Mouse (Mus musculus) heart, embryonic 13.5 days (tissue): ENCODE measurements around the gene Pth1r. TPM values are rescaled to one million over a fixed set of nuclear protein-coding genes. Genes with fewer than 3 reads are reported as not detected.
"Not testable (repeated sequence)": the region's sequence is repeated elsewhere in the genome, so short reads cannot be mapped to it uniquely, and the experiment has no call there.

Experiments
- ATAC-seq: fragments of 200-750 bp; cut with Nextera tagmentation; 2 replicates; pipeline ENCODE4 v1.8.0; 2017; ENCODE audit warnings: moderate TSS enrichment; ENCODE audit not compliant: insufficient number of reproducible peaks, low FRiP score, low TSS enrichment; ENCODE audit errors: extremely low read depth
- H3K27ac ChIP-seq: fragments of 300-500 bp; sonication (generic); replicated peaks from 2 replicates; pipeline ENCODE4 v1.5.1; 2015; ENCODE audit warnings: moderate library complexity, mild to moderate bottlenecking, inconsistent platforms
- H3K27me3 ChIP-seq: fragments of 300-500 bp; sonication (generic); replicated peaks from 2 replicates; pipeline ENCODE4 v1.6.1; 2015; ENCODE audit warnings: mild to moderate bottlenecking, inconsistent platforms
- H3K36me3 ChIP-seq: fragments of 300-500 bp; sonication (generic); 2 replicates; pipeline ENCODE4 v1.6.1; 2015; ENCODE audit warnings: mild to moderate bottlenecking, inconsistent platforms
- H3K4me1 ChIP-seq: fragments of 300-500 bp; sonication (generic); 2 replicates; pipeline ENCODE4 v1.6.1; 2015; ENCODE audit warnings: inconsistent platforms
- H3K4me2 ChIP-seq: fragments of 300-500 bp; sonication (generic); 2 replicates; pipeline ENCODE4 v1.6.1; 2015; ENCODE audit warnings: inconsistent platforms, mild to moderate bottlenecking, moderate library complexity
- H3K4me3 ChIP-seq: fragments of 300-500 bp; sonication (generic); 2 replicates; pipeline ENCODE4 v1.5.1; 2015; ENCODE audit warnings: moderate library complexity, mild to moderate bottlenecking, inconsistent platforms
- H3K9ac ChIP-seq: fragments of 300-500 bp; sonication (generic); 2 replicates; pipeline ENCODE4 v1.6.1; 2015; ENCODE audit warnings: inconsistent platforms, mild to moderate bottlenecking, moderate library complexity
- H3K9me3 ChIP-seq: fragments of 300-500 bp; sonication (generic); 2 replicates; pipeline ENCODE4 v1.6.1; 2016; ENCODE audit warnings: inconsistent platforms
- WGBS: fragments of 180-500 bp; shearing (Covaris S2); methylation state at CpG from one replicate; pipeline ENCODE4 v1.1.7; 2015; ENCODE audit warnings: mixed read lengths; 5-methylcytosine and 5-hydroxymethylcytosine counted together
- polyA plus RNA-seq: library from polyadenylated mRNA; unstranded; fragments of >200 nt; fragmentation: Nextera tagmentation; extraction: Ambion mirVana; gene quantifications from 2 replicates; pipeline ENCODE4 v1.2.1, GENCODE M21; 2015

The Pth1r gene
- polyA plus RNA-seq, 1 experiment from 2014 or later, result 31.2 TPM

GRCm38 (mm10) chr9:110695165-110695755 lies 51.7 kb downstream of the Pth1r start:
- Histone ChIP-seq H3K4me3 (no peak overlapping the region), H3K9ac (no peak overlapping the region; the same call in 1 of the 2 replicates), H3K4me1 (peaks cover 22% of the 10 kb centered on the region), H3K36me3 (peaks cover 32% of the 10 kb centered on the region), H3K9me3 (no peaks in the 10 kb centered on the region), H3K27ac (no peak overlapping the region; the same call in 1 of the 2 replicates), H3K27me3 (no peaks in the 10 kb centered on the region), H3K4me2 (no peak overlapping the region)
- 69% methylated on average over 4 of the region's 4 CpGs for WGBS
- no peak for ATAC-seq

- Histone ChIP-seq H3K36me3 (peaks cover 12% of the 10 kb centered on the region), H3K27me3 (no peaks in the 10 kb centered on the region), H3K27ac (no peak overlapping the region), H3K4me1 (peaks cover 35% of the 10 kb centered on the region), H3K9ac (no peak overlapping the region), H3K4me2 (no peak overlapping the region), H3K4me3 (no peak overlapping the region), H3K9me3 (no peaks in the 10 kb centered on the region)
- WGBS, result 87% methylated on average over 8 of the region's 8 CpGs
- no peak for ATAC-seq
Observed at GRCm38 (mm10) chr9:110689261-110689779, 57.6 kb downstream of the Pth1r start.

DNA sequence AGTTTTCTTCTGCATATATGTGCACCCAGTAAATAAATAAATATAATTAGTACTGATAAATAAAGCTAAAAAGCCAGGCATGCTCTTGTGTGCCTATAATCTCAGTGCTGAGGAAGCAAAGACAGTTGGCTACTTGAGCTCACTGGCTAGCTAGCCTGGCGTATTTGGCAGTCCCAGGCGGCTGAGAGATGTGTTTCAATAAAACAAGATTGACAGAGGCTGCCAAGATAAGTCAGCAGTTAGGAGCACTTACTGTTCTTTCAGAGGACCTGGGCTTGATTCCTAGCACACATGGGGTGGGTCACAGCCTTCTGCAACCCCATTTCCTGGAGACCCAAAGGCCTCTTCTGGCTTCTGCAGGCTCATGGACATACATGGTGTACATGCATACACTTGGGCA lies 59.1 kb downstream of the Pth1r start:
- 85% methylated on average over 2 of the region's 2 CpGs for WGBS
- Histone ChIP-seq H3K9ac (no peak overlapping the region), H3K4me3 (no peak overlapping the region), H3K4me2 (no peak overlapping the region), H3K36me3 (peaks cover 2% of the 10 kb centered on the region; the same call in 1 of the 2 replicates), H3K27ac (no peak overlapping the region), H3K9me3 (no peaks in the 10 kb centered on the region), H3K27me3 (no peaks in the 10 kb centered on the region), H3K4me1 (peaks cover 50% of the 10 kb centered on the region)
- ATAC-seq, result no peak

DNA sequence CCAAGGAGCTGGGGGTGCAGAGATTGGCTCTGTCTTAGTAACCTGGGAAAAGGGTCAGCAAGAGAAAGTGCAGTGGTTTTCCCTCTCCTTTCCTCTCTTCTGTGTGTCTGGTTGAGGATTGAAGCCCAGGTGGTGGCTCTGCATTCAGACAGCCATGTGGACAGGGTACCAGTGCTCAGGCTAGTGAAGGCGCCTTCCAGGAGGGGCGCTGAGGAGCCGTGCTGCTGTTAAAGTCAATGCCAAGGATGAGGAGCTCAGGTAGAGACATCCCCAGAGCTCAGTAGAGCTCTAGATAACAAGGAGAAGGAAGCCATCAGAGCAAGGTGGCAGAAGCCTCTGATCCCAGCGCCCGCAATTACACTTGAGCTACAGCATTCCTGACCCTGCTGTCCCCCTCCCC lies 59.9 kb downstream of the Pth1r start:
- no peaks in the 10 kb centered on the region for H3K36me3 ChIP-seq
- no peak for ATAC-seq
- 66% methylated on average over 5 of the region's 5 CpGs for WGBS
- H3K9ac ChIP-seq, result no peak overlapping the region
- H3K4me3 ChIP-seq, result no peak overlapping the region
- no peaks in the 10 kb centered on the region for H3K27me3 ChIP-seq
- H3K9me3 ChIP-seq, result no peaks in the 10 kb centered on the region
- no peak overlapping the region for H3K4me2 ChIP-seq
- peaks cover 57% of the 10 kb centered on the region for H3K4me1 ChIP-seq
- no peak overlapping the region for H3K27ac ChIP-seq

DNA sequence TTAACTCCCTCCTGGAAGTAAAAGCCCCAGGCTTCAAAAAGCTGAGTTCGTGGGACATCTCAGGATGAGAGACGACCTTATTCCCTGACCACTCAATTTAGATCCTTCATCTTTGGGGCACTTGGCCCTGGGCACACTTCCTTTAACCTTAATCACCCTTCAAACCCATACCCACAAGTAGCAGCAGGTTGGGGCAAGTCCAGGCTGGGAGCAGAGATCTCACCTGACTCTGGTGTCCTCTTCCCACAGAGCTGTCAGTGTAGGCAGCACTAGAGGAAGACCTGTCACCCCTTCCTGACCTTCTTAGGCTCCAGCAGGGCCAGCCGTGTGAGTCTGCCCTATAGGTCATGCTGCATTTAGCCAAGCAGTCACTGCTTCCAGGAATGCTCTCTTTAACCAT lies 60.5 kb downstream of the Pth1r start:
- no peaks in the 10 kb centered on the region for H3K36me3 ChIP-seq
- H3K4me2 ChIP-seq, result no peak overlapping the region
- H3K4me3 ChIP-seq, result no peak overlapping the region
- no peaks in the 10 kb centered on the region for H3K27me3 ChIP-seq
- H3K9ac ChIP-seq, result no peak overlapping the region
- no peaks in the 10 kb centered on the region for H3K9me3 ChIP-seq
- 61% methylated on average over 3 of the region's 3 CpGs for WGBS
- peaks cover 62% of the 10 kb centered on the region for H3K4me1 ChIP-seq
- no peak overlapping the region; the same call in 1 of the 2 replicates for H3K27ac ChIP-seq
- no peak for ATAC-seq

GRCm38 (mm10) chr9:110685591-110685990 lies 61.4 kb downstream of the Pth1r start:
- Histone ChIP-seq H3K27ac (peak overlapping the region; percentile 98), H3K36me3 (peaks cover 5% of the 10 kb centered on the region; the same call in 1 of the 2 replicates), H3K4me1 (peaks cover 68% of the 10 kb centered on the region), H3K27me3 (no peaks in the 10 kb centered on the region), H3K9me3 (no peaks in the 10 kb centered on the region), H3K4me3 (no peak overlapping the region), H3K9ac (peak overlapping the region; percentile 70), H3K4me2 (no peak overlapping the region)
- 70% methylated on average over 5 of the region's 5 CpGs for WGBS
- ATAC-seq, result no peak

DNA sequence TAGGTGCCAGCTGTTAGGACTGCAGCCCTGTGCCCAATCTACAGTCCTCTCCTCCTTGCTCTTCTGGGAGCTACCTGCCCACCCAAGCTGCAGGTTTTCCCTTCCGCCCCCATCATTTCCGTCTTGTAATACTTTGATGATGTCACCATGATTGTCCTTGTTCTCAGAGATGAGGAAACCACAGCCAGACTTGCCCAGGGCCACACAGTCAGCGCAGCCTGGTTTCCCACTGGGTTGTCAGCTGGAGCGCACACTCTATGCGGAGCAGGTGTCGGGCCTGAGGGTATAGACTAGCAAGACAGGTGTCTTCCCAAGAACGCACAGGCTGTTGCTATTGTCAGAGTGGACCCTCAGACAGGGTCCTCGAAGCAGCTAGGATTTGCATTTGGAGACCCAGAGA lies 61.8 kb downstream of the Pth1r start:
- Histone ChIP-seq H3K4me3 (no peak overlapping the region), H3K36me3 (peaks cover 5% of the 10 kb centered on the region; the same call in 1 of the 2 replicates), H3K4me2 (0 out of 2 replicates have a peak overlapping the region, but pooled peaks have one; percentile 63), H3K9me3 (no peaks in the 10 kb centered on the region), H3K27ac (peak overlapping the region; percentile 98), H3K4me1 (peaks cover 68% of the 10 kb centered on the region), H3K9ac (peak overlapping the region; percentile 70), H3K27me3 (no peaks in the 10 kb centered on the region)
- 86% methylated on average over 8 of the region's 8 CpGs for WGBS
- ATAC-seq, result no peak

DNA sequence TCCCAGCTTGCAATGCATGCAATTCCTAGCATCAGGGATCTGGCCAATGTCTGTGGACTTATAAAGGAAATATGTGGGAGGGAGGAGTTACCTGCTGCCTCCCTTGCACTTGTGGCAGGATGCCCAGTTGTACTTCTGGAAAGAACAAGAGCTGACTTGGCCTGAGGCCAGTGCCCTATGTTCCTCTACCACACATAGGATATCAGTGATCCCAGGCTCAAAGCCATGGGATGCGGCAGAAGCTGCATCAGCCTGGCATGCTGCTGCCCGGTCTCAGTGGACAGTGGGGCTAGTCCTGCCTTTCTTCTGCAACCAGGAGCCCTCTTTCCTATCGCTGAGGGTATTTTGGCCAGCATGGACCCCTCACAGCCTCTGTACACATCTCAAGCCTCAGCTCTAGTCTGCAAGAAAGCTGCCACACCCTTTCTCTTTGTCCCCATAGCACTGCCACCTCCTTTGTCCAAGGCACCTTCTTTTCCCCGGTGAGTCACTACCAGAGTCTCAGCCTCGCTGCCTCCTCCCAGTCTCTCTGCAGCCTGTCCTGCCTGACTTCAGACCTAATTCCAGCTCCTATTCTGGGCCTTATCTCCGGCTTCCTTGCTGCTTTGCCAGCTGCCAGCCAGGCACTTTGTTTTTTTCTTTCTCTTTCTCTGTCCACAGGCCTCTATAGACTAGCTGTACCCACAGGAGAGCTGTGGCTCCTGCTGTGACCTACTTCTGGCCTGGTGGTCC lies 62.7 kb downstream of the Pth1r start:
- Histone ChIP-seq H3K9ac (peak overlapping the region; percentile 70), H3K27me3 (no peaks in the 10 kb centered on the region), H3K36me3 (peaks cover 5% of the 10 kb centered on the region; the same call in 1 of the 2 replicates), H3K27ac (peak overlapping the region; percentile 98), H3K4me3 (peak overlapping the region; percentile 24), H3K4me2 (peak overlapping the region; percentile 63), H3K4me1 (peaks cover 71% of the 10 kb centered on the region), H3K9me3 (no peaks in the 10 kb centered on the region)
- peak; percentile 57; the same call in 1 of the 2 replicates for ATAC-seq
- WGBS, result 26% methylated on average over 6 of the region's 6 CpGs

DNA sequence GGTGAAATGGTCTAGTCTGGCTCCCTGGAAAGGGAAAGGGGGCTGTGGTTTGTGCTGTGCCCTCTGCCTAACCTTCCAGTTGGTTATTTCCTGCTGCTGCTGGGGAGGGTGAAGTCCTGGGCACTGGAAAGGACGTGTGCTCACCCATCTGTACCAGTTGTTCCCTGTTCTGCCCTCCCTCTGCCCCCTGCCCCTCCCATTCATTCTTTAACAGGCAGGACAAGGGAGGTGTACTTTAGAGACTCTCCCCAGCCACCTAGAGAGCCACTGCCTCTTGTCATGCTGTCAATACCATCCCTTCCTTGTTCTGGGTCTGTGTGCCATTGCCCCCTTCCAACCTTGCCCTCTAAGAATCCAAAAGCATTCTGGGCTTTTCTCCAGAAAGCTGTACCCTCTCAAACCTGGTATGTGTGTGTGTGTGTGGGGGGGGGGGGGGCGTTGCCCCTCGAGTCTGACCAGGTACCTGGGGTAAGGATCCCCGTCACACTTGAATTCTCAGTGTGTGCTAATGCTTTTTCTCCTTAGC lies 63.3 kb downstream of the Pth1r start:
- H3K27ac ChIP-seq, result peak overlapping the region; percentile 98
- peak overlapping the region; percentile 74 for H3K9ac ChIP-seq
- ATAC-seq, result peak; percentile 21; the same call in 1 of the 2 replicates
- no peaks in the 10 kb centered on the region for H3K27me3 ChIP-seq
- peaks cover 71% of the 10 kb centered on the region for H3K4me1 ChIP-seq
- H3K4me2 ChIP-seq, result peak overlapping the region; percentile 63
- 46% methylated on average over 4 of the region's 4 CpGs for WGBS
- no peaks in the 10 kb centered on the region for H3K9me3 ChIP-seq
- peaks cover 5% of the 10 kb centered on the region; the same call in 1 of the 2 replicates for H3K36me3 ChIP-seq
- H3K4me3 ChIP-seq, result 0 out of 2 replicates have a peak overlapping the region, but pooled peaks have one; percentile 11

GRCm38 (mm10) chr9:110682697-110683096 lies 64.2 kb downstream of the Pth1r start:
- not testable (repeated sequence) for H3K9ac ChIP-seq, ATAC-seq, H3K27me3 ChIP-seq, H3K4me3 ChIP-seq, H3K4me2 ChIP-seq, H3K36me3 ChIP-seq, H3K9me3 ChIP-seq
- Histone ChIP-seq H3K27ac (peak overlapping the region; percentile 98), H3K4me1 (peaks cover 81% of the 10 kb centered on the region)
- 78% methylated on average over 3 of the region's 3 CpGs for WGBS

DNA sequence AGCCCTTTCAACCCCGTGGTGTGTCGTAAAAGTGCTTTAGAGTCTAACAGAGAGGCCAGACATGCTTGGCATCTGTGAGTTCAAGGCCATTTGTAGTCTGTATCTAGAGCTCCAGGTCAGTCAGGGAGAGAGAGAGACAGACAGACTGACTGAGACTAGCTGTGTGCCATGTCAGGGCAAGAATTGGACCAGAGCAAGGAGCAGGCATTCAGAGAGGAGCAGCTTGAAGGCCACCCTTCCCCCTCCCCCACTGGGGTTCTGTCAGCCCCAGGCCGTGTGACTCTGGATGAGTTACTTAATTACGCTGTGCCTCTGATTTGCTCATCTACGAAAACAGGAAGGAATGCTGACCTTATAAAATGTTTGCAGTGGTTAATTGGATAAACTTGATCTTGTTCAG lies 64.7 kb downstream of the Pth1r start:
- WGBS, result 45% methylated on average over 5 of the region's 5 CpGs
- ATAC-seq, result no peak
- no peak overlapping the region for H3K4me2 ChIP-seq
- no peaks in the 10 kb centered on the region for H3K27me3 ChIP-seq
- H3K27ac ChIP-seq, result peak overlapping the region; percentile 34
- no peak overlapping the region for H3K4me3 ChIP-seq
- no peaks in the 10 kb centered on the region for H3K9me3 ChIP-seq
- no peak overlapping the region for H3K9ac ChIP-seq
- peaks cover 5% of the 10 kb centered on the region; the same call in 1 of the 2 replicates for H3K36me3 ChIP-seq
- H3K4me1 ChIP-seq, result peaks cover 85% of the 10 kb centered on the region
